Mouse (Mus musculus): Measurements from ENCODE around the gene Obscn.

DNA sequence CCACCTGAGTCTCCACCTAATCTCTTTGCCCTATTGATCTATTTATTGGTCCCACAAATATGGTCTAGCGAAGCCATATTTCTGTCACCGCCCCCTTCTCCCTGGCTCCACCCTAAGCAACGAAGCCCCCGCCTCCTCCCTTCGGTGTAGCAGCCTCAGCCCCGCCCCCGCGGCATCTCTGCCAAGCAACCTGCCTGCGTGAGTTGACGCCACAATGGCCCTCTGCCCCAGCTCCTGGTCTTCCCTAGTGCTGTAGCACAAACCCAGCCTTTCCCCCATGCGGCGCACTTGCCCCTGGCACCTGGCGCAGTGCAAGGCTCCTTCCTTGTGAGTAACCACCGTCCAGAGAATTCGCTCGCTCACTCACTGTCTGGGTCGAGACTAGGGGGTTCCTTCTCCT is 172.7 kb downstream of the Obscn start:
- TF ChIP-seq CTCF (IDR thresholded peaks at IDR 0.05; ENCODE audit: low read depth, low read length) (no peak), GATA1 (IDR thresholded peaks at IDR 0.05; ENCODE audit: borderline replicate concordance, low read length) (no peak), TAL1 (conservative IDR thresholded peaks at IDR 0.05; ENCODE audit: low read depth, low read length) (no peak), POLR2AphosphoS5 (IDR thresholded peaks at IDR 0.05; ENCODE audit: insufficient replicate concordance, low read depth, low read length) (no peak), GATA2 (IDR thresholded peaks at IDR 0.05; ENCODE audit: borderline replicate concordance, low read depth, low read length) (no peak)
